Mouse (Mus musculus): Measurements from ENCODE around the gene Mbd5.

GRCm38 (mm10) chr2:49291709-49292108 lies 342.4 kb downstream of the Mbd5 start:
- TF ChIP-seq GATA1 (IDR thresholded peaks at IDR 0.05; ENCODE audit: low read depth, low read length), result no peak
- no peak for TF ChIP-seq KAT2A (conservative IDR thresholded peaks at IDR 0.05; ENCODE audit: low read depth, low read length)
- TF ChIP-seq MAFK (IDR thresholded peaks at IDR 0.05; ENCODE audit: borderline replicate concordance, low read depth, low read length), result no peak
